Mouse (Mus musculus) heart, postnatal 0 days (tissue): ENCODE measurements around the gene Hus1b.

ENCODE experiments used
- CTCF ChIP-seq: IDR thresholded peaks from 2 replicates; pipeline ENCODE4 v1.5.1; 2016; ENCODE audit warnings: antibody characterized with exemption, control low read depth, low read depth
- EP300 ChIP-seq: IDR thresholded peaks from 2 replicates; pipeline ENCODE4 v1.6.1; 2016; ENCODE audit warnings: antibody characterized with exemption, low read depth

DNA sequence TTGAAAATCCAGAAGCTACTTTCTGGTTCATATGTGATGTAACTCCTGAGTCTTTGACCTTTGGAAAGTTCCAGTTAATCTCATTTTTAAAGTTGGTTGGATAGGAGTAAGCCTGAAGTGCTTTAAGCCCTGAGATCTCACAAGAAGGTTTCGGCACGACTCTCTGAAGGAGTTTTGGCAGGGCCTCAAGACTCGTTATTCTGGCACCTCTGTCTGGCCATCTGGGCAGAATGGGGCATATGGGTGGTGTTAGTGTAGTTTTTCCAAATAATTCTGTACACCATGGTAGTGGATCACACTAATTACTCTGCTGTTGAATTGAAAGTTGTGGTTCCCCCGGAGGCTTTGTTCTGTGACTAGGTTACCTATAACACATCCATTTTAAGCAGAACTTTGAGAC is 30.7 kb upstream of the Hus1b start:
- TF ChIP-seq CTCF (no peak), EP300 (no peak)
